Mouse (Mus musculus) neutrophil, adult 65 days (primary cell): Measurements from ENCODE around the gene Nr4a3. TPM values are rescaled to one million over a fixed set of nuclear protein-coding genes. Genes with fewer than 3 reads are reported as not detected.

ENCODE experiments used
- total RNA-seq: library from RNA; stranded (reverse); gene quantifications from 2 replicates; pipeline ENCODE4 v1.2.4, GENCODE M21; 2023

Gene Nr4a3
- 4.5 and 7.4 TPM in 2 replicates for total RNA-seq

DNA sequence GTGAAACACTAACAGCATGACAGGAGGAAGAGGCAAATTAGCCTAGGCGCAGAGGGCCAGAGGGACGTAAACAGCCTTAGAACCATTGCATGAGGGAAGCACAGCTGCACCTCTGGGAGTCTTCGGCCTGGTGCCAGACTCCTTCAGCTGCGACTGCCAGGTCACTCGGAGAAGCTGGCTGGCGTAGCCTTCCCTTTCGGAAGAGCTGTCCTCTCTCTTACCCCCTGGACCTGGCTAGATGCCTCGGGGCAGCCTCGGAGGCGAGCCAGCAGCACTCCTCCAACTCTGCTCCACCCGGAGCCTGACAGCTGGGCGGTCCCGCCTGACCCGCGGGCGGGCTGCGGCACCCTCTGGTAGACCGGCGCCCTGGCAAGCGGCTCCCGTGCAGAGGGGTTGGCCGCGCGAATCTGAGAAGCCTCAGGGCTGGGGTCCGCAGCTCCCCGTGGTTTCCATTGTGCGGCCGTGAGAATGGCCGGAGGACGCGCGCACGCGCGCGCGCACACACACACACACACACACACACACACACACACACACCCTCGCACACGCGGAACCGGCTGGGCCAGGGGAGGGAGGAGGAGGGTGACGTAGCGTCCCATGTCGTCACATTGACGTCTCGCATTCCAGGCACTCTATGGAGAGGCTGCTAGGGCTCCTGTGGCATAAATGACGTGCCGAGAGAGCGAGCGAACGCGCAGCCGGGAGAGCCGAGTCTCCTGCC is at the start of gene Nr4a3:
TSS of gene Nr4a3 (plus strand) at position 663 of the 721 bp plus-strand sequence.

DNA sequence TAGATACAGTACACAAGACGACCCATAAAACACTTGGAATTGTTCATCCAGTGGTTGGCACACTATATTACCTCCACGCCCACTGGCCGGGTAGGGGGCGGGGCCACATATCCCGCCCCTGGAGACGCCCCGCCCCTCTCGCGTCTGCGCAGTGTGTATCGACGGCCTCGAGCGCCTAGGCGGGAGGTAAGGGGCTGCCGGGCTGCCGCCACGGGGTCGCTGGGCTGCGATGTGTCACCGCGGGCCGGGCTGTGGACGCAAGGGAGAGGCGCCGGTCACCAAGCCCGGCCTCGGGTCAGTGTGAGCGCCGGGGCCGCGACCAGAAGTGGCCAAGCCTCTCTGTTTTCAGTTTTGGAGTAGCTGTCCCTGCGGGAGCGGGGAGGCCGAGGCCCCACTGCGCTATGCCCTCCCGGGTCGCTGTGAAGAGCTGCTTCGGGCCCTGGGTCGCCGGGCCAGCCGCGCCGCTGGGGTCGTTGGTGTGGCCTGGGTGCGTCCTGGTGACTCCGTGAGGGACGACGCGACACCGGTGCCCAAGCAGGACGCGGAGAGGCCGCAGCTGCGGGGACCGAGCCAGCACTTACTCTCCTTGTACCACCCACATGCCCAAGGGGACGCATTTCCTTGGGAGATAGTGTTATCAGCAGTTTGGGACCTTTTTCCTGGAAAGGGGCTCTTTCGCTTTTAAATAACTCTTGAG is 80.0 kb downstream of the Nr4a3 start, which contains the start of gene Stx17:
TSS of gene Stx17 (plus strand) at position 143 of the 697 bp plus-strand sequence.

Other genes starting within 250 kb of the Nr4a3 start
- 45.7 and 61.0 TPM in 2 replicates for gene Stx17, start 79.8 kb downstream of the Nr4a3 start, total RNA-seq
- 33.9 and 35.2 TPM in 2 replicates for gene Erp44, start 234.4 kb downstream of the Nr4a3 start, total RNA-seq
- gene Invs, start 234.6 kb downstream of the Nr4a3 start, total RNA-seq, result 2.7 and 3.3 TPM in 2 replicates